In genomic region chr3:150384996-150385627, GRCm38 (mm10) we compare ENCODE assay signal across 8 mouse cellular contexts.
A peak's percentile ranks its signal among the peaks of the same experiment; 100 is the strongest.
DNase-seq lines count a peak whose midpoint lies in the region; ATAC-seq lines count a peak whose summit lies in the region.

No protein-coding gene starts in this region.

- H3K36me3 ChIP-seq in heart, embryonic 10.5 days, result no peaks in the 10 kb centered on the region
- no peaks in the 10 kb centered on the region for H3K36me3 ChIP-seq in forebrain, embryonic 12.5 days (replicated peaks)

- no peaks in the 10 kb centered on the region for H3K9me3 ChIP-seq in heart, embryonic 10.5 days
- H3K9me3 ChIP-seq in forebrain, embryonic 12.5 days, result no peaks in the 10 kb centered on the region

- no peak overlapping the region for H3K27ac ChIP-seq in heart, embryonic 10.5 days
- no peak overlapping the region for H3K27ac ChIP-seq in forebrain, embryonic 12.5 days

- H3K9ac ChIP-seq in forebrain, embryonic 12.5 days, result no peak overlapping the region

- no peak overlapping the region for H3K4me3 ChIP-seq in heart, embryonic 10.5 days
- H3K4me3 ChIP-seq in forebrain, embryonic 12.5 days (replicated peaks), result no peak overlapping the region

- peak; percentile 11 for DNase-seq in heart, adult 8-10 months (ENCODE audit: low spot score)
- DNase-seq in heart, embryonic 10.5 days (ENCODE audit: low spot score), result no peak
- DNase-seq in 416B (ENCODE audit: low read depth), result peak; percentile 38
- DNase-seq in adrenal gland, postnatal 14 days, result peak; percentile 51
- peak; percentile 21 to 76 for DNase-seq in layer of hippocampus, adult 18-20 months (ENCODE audit: low spot score in 2 of 2)
- DNase-seq in spleen, postnatal 4 days (ENCODE audit: low spot score in 2 of 2), result no peak

- H3K27me3 ChIP-seq in heart, embryonic 10.5 days (ENCODE audit: insufficient read depth, poor library complexity, severe bottlenecking), result no peaks in the 10 kb centered on the region
- H3K27me3 ChIP-seq in forebrain, embryonic 12.5 days, result no peaks in the 10 kb centered on the region

- peak; percentile 79 for ATAC-seq in forebrain, embryonic 12.5 days (ENCODE audit: low FRiP score)
- ATAC-seq in megakaryocyte progenitor cell, adult 5-6 weeks (replicated peaks; ENCODE audit: poor library complexity), result peak; percentile 97

- WGBS in heart, embryonic 10.5 days, result 8% methylated on average over 1 of the region's 1 CpGs
- WGBS in forebrain, embryonic 12.5 days, result 8% methylated on average over 1 of the region's 1 CpGs

- no peak overlapping the region for H3K4me2 ChIP-seq in forebrain, embryonic 12.5 days

- no peaks in the 10 kb centered on the region for H3K4me1 ChIP-seq in heart, embryonic 10.5 days
- no peaks in the 10 kb centered on the region for H3K4me1 ChIP-seq in forebrain, embryonic 12.5 days

Comparison
In these comparisons a context has a peak if more than half of its experiments do, and no peak if none do; other contexts are left out.
1. DNase-seq: peak in heart, adult 8-10 months (single experiment), 416B (single experiment), adrenal gland, postnatal 14 days (single experiment) and layer of hippocampus, adult 18-20 months (2 of 2); none in heart, embryonic 10.5 days (single experiment) and spleen, postnatal 4 days (0 of 2).